Mouse (Mus musculus) E14TG2a.4 (cell line): ENCODE measurements around the gene Syndig1.

Source experiments
- NANOG ChIP-seq: IDR thresholded peaks from 2 replicates; pipeline ENCODE4 v1.6.1; 2014; ENCODE audit warnings: borderline replicate concordance, low read length, mixed read lengths
- POU5F1 ChIP-seq: IDR thresholded peaks from 2 replicates; pipeline ENCODE4 v1.6.1; 2014; ENCODE audit warnings: low read length, borderline replicate concordance

DNA sequence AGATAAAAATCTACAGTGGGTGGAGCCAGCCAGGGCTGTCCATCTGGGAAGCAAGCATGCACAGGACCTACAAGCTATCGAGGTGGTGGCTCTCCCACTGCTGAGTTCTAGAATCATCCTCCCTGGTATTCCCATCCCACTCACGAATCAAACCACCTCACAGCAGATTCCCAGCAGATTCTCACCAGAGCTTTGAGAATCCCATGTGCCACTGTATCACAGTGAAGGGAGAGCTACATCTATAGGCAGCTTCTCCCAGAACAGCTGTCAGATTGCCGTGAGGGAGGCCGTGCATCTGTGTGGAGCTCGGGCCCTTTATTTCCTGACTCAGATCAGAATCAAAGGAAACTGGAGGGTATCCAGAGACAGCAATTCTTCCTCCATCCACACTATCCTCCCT is 101.0 kb downstream of the Syndig1 start:
- no peak for TF ChIP-seq POU5F1
- no peak for TF ChIP-seq NANOG
